Mouse (Mus musculus) embryonic facial prominence, embryonic 14.5 days (tissue): ENCODE results near the gene Maz. TPM values are rescaled to one million over a fixed set of nuclear protein-coding genes. Genes with fewer than 3 reads are reported as not detected.

ENCODE experiments used
- ATAC-seq: fragments of 200-750 bp; cut with Nextera tagmentation; 2 replicates; pipeline ENCODE4 v1.8.0; 2017; ENCODE audit warnings: low read depth, moderate number of reproducible peaks, moderate TSS enrichment
- DNase-seq: peaks from one replicate; pipeline ENCODE4 v3.0.0-alpha.2; 2015; ENCODE audit warnings: low spot score
- H3K27ac ChIP-seq: fragments of 300-500 bp; sonication (generic); replicated peaks from 2 replicates; pipeline ENCODE4 v1.5.1; 2014; ENCODE audit warnings: low read depth, mild to moderate bottlenecking, low read length, moderate library complexity
- H3K27me3 ChIP-seq: fragments of 300-500 bp; sonication (generic); replicated peaks from 2 replicates; pipeline ENCODE4 v1.6.1; 2014; ENCODE audit warnings: low read length; ENCODE audit not compliant: control insufficient read depth, insufficient read depth
- H3K36me3 ChIP-seq: fragments of 300-500 bp; sonication (generic); 2 replicates; pipeline ENCODE4 v1.6.1; 2014; ENCODE audit warnings: low read length, mixed read lengths; ENCODE audit not compliant: control insufficient read depth, insufficient read depth
- H3K4me1 ChIP-seq: fragments of 300-500 bp; sonication (generic); 2 replicates; pipeline ENCODE4 v1.6.1; 2014; ENCODE audit warnings: antibody characterized with exemption, low read length; ENCODE audit not compliant: control insufficient read depth, insufficient read depth
- H3K4me2 ChIP-seq: fragments of 300-500 bp; sonication (generic); 2 replicates; pipeline ENCODE4 v1.6.1; 2014; ENCODE audit warnings: low read depth, mild to moderate bottlenecking, low read length, moderate library complexity, mixed read lengths
- H3K4me3 ChIP-seq: fragments of 300-500 bp; sonication (generic); 2 replicates; pipeline ENCODE4 v1.5.1; 2014; ENCODE audit warnings: low read depth, mild to moderate bottlenecking, low read length
- H3K9ac ChIP-seq: fragments of 300-500 bp; sonication (generic); 2 replicates; pipeline ENCODE4 v1.6.1; 2014; ENCODE audit warnings: low read depth, mild to moderate bottlenecking, low read length, moderate library complexity, mixed read lengths
- H3K9me3 ChIP-seq: fragments of 300-500 bp; sonication (generic); 2 replicates; pipeline ENCODE4 v1.6.1; 2016; ENCODE audit warnings: low read length; ENCODE audit not compliant: control insufficient read depth
- WGBS: fragments of 180-500 bp; shearing (Covaris S2); extraction: QIAGEN DNeasy Blood & Tissue Kit; methylation state at CpG from one replicate; pipeline ENCODE4 v1.1.7; 2014; 5-methylcytosine and 5-hydroxymethylcytosine counted together
- polyA plus RNA-seq: library from polyadenylated mRNA; unstranded; fragments of >200 nt; fragmentation: Nextera tagmentation; extraction: Ambion mirVana; gene quantifications from 2 replicates; pipeline ENCODE4 v1.2.1, GENCODE M21; 2014

Gene Maz
- polyA plus RNA-seq, 1 experiment from 2014 or later, result 57.3 TPM

DNA sequence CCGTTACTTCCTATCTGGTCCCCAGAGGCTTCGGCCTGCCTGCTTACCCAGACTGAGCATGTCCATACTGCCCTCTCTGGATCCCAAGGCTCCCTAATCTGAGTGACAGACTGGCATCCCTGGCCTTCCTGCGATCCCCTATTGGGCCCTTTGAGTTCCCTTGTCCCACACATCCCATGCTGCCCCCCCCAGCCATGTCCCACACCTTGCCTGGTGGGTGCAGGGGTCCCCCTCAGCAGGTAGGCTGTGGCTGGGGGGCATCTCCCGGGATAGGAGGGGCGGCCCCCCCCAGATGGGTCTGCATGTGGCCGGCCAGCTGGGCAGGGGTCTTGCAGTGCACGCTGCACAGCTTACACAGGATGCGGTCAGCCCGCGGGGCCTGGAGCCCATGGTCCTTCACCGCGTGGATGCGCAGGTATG lies 3.6 kb downstream of the Maz start:
- Histone ChIP-seq H3K9ac (peak overlapping the region; percentile 98), H3K9me3 (no peaks in the 10 kb centered on the region), H3K36me3 (peaks cover 36% of the 10 kb centered on the region), H3K27me3 (no peaks in the 10 kb centered on the region), H3K4me1 (peaks cover 34% of the 10 kb centered on the region), H3K4me3 (peak overlapping the region; percentile 87), H3K27ac (no peak overlapping the region), H3K4me2 (peak overlapping the region; percentile 79)
- 85% methylated on average over 8 of the region's 13 CpGs for WGBS
- no peak for ATAC-seq
- no peak for DNase-seq

DNA sequence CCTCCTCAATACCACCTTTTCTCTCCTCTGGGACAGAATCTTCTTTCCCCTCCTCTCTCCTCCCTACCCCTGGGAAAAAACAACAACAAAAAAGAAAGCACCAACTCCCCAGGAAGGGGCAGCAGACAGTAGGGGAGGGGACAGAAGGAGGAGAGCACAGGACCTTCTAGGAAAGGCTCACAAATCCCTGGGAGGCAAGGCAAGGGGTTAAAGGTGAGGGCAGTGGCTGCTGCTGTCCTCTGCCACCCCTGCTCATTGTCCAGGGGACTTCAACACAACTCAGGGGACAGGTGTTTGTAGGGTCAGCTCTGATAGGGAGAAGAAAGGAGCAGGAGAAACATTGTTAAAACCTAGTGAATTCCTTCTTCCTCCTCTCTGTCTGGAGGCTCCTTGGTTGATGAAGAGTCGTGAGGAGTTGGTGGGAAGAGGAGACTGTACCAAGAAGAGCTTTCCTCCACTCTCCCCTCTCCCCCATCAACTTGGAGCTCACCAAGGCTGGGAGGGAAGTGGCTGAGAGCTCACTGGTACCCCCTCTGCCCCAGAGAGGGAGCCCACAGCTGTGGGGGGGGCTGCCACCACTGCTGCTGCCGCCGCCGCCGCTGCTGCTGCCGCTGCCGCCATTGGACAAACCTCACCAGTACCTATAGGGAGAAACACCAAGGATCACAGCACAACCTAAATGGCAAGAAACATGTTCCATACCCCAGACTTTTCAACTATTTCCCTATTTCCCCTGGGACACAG lies 4.1 kb downstream of the Maz start:
- H3K9me3 ChIP-seq, result no peaks in the 10 kb centered on the region
- H3K9ac ChIP-seq, result peak overlapping the region; percentile 98; the same call in 1 of the 2 replicates
- peak overlapping the region; percentile 79 for H3K4me2 ChIP-seq
- DNase-seq (no peak), ATAC-seq (no peak)
- peaks cover 30% of the 10 kb centered on the region for H3K36me3 ChIP-seq
- 59% methylated on average over 3 of the region's 7 CpGs for WGBS
- H3K4me1 ChIP-seq, result peaks cover 34% of the 10 kb centered on the region
- no peak overlapping the region for H3K4me3 ChIP-seq
- H3K27me3 ChIP-seq, result no peaks in the 10 kb centered on the region
- no peak overlapping the region for H3K27ac ChIP-seq

DNA sequence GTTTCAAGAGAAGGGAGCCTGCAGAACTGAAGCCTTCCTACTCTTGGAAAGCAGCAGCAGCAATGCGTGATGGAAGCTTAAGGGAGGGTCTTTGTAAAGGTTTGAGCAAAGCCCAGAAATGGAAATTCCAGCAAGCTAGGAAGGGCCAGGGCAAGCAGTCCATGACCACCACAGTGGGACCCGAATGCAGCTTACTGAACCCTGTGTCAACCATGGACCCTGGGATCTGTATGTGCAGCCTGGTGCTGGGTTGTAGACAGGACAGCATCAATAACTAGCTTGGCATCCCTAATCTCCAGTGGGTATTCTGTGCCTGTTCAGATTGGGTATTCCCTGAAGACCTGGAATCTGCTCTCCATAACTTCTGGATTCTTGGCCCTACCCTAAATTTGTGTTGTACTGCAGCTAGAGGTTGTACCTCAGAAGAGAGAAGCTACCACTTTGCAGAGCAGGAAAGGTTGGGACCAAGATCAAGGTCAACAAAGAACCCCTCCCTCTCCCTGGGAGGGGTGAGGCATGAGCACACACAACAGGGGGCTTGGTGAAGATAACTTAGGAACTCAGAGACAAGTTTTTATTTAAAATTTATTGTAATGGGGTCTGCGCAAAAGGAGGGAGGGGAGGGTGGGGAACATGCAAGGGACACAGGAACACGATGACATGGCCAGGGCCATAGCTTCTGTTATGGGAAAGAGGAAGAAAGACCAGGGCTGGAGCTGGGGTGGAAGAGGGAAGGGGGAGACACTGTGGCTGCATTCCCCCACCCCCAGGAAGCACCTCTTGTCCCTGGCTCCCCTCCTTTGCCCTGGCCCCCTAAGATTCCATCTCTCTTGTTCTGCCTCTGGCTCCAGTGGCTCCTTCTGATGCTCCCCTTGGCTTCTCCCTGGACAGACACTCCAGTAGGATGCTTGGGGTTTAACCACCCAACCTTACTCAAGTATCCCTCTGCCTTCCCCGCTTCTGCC lies 5.0 kb downstream of the Maz start:
- no peak for ATAC-seq
- WGBS, result 38% methylated on average over 5 of the region's 5 CpGs
- H3K9me3 ChIP-seq, result no peaks in the 10 kb centered on the region

GRCm38 (mm10) chr7:127020901-127021562 lies 5.8 kb downstream of the Maz start, which contains the start of the genes Gm42742 and Prrt2:
Gene Gm42742, minus strand, starts transcription at chr7:127021097.
Gene Prrt2, minus strand, starts transcription at chr7:127021211.
- Histone ChIP-seq H3K4me3 (peak within 1 kb of the TSS; percentile 59), H3K27ac (peak within 1 kb of the TSS; percentile 84), H3K9me3 (no peaks in the 10 kb centered on the region), H3K36me3 (peaks cover 30% of the 10 kb centered on the region), H3K9ac (peak within 1 kb of the TSS; percentile 78), H3K4me2 (peak within 1 kb of the TSS; percentile 83), H3K27me3 (no peaks in the 10 kb centered on the region), H3K4me1 (peaks cover 37% of the 10 kb centered on the region)
- peak; percentile 48 for ATAC-seq
- peak; percentile 91 for DNase-seq
- whole genome bisulfite sequencing, result 2% methylated on average over 32 of the region's 37 CpGs

More for the DNA sequence above, 5.0 kb downstream of the Maz start:
- Histone ChIP-seq H3K4me1 (peaks cover 36% of the 10 kb centered on the region), H3K9ac (peak overlapping the region; percentile 78), H3K4me2 (peak overlapping the region; percentile 83), H3K4me3 (peak overlapping the region; percentile 59), H3K36me3 (peaks cover 30% of the 10 kb centered on the region), H3K27me3 (no peaks in the 10 kb centered on the region), H3K27ac (peak overlapping the region; percentile 84)
- DNase-seq, result peak; percentile 38

GRCm38 (mm10) chr7:127020491-127020890 lies 6.3 kb downstream of the Maz start:
- H3K4me1 ChIP-seq, result peaks cover 41% of the 10 kb centered on the region
- H3K4me2 ChIP-seq, result peak overlapping the region; percentile 83
- no peaks in the 10 kb centered on the region for H3K9me3 ChIP-seq
- WGBS, result 36% methylated on average over 5 of the region's 5 CpGs
- peak overlapping the region; percentile 84 for H3K27ac ChIP-seq
- ATAC-seq (no peak), DNase-seq (no peak)
- H3K9ac ChIP-seq, result peak overlapping the region; percentile 78
- peak overlapping the region; percentile 59 for H3K4me3 ChIP-seq
- no peaks in the 10 kb centered on the region for H3K27me3 ChIP-seq
- peaks cover 36% of the 10 kb centered on the region for H3K36me3 ChIP-seq

DNA sequence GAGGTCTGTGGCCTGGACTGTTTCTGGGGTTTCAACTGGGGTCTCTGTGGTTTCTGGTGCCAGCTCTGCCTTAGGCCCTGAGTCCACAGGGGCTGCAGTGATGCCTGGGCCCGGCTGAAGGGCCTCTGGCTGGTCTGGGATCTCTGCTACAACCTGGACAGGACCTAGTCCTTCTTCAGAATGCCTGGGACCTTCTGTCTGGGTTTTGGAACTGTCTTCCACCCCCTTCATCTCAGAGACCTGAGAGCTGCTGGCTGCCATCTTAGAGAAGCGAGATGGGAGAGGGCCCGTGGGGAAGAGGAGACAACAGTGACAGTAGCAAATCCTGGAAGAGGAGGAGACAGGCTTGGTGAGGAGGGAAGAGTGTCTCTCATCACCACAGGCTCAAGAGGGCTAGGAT lies 6.8 kb downstream of the Maz start:
- Histone ChIP-seq H3K4me3 (peak overlapping the region; percentile 59), H3K27ac (peak overlapping the region; percentile 84), H3K27me3 (no peaks in the 10 kb centered on the region), H3K9me3 (no peaks in the 10 kb centered on the region), H3K4me2 (peak overlapping the region; percentile 83), H3K9ac (peak overlapping the region; percentile 78), H3K36me3 (peaks cover 37% of the 10 kb centered on the region), H3K4me1 (peaks cover 41% of the 10 kb centered on the region)
- 40% methylated on average over 3 of the region's 3 CpGs for WGBS
- no peak for ATAC-seq
- no peak for DNase-seq

- Histone ChIP-seq H3K36me3 (peaks cover 40% of the 10 kb centered on the region), H3K27me3 (no peaks in the 10 kb centered on the region), H3K27ac (peak overlapping the region; percentile 84), H3K9me3 (no peaks in the 10 kb centered on the region), H3K4me2 (peak overlapping the region; percentile 83), H3K9ac (peak overlapping the region; percentile 78), H3K4me1 (peaks cover 41% of the 10 kb centered on the region), H3K4me3 (peak overlapping the region; percentile 59)
- DNase-seq, result no peak
- WGBS, result 55% methylated on average over 10 of the region's 14 CpGs
- no peak for ATAC-seq
These were observed 7.4 kb downstream of the Maz start for GRCm38 (mm10) chr7:127019306-127019960.
